Mouse (Mus musculus) cerebellum, adult (tissue): ENCODE measurements around the gene Mtmr14.

ENCODE experiments used
- ATAC-seq: cut with Nextera tagmentation; 2 replicates; pipeline ENCODE4 v1.9.2; 2017; ENCODE audit warnings: mild to moderate bottlenecking, moderate library complexity, mixed read lengths; ENCODE audit not compliant: insufficient number of reproducible peaks, low FRiP score, low TSS enrichment

Mtmr14 gene

DNA sequence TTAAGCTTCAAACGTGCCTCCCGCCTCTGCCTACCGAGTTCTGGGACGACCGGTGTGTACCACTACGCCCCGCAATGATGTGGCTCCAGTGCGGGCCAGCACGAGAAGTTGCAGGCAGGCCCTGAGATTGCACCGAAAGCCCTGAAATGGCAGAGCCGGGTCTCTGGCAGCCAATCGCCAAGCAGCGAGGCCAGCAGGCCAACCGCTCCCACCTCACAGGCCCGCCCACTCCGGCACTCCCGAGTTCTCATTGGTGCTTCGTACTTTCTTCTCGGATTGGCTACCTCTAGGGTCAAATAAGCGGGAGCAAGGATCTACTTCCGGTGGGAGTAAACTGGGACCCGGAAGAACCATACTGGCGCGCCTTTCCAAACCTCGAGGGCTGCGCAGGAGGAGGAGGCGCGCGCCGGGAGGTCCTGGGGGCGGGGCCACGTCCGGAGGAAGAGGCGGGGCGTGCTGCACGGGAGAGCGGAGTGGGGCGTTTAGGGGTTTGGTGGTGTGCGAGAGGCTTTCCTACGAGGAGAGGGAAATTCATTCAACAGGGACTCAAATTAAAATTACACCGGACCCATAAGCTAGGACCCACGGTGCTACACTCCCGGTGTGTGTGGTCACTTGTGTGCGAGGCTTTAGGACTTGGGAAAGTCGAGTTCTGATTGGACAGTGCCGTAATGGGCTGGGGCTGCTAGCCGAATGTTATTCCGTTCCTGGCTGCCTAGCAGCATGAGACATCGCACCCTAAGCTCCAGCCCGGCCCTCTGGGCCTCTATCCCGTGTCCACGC, 89.1 kb downstream of the Mtmr14 start, which contains the start of gene Ogg1:
TSS of gene Ogg1 (plus strand) at position 440 of the 783 bp plus-strand sequence.
- ATAC-seq: peak; percentile 99

DNA sequence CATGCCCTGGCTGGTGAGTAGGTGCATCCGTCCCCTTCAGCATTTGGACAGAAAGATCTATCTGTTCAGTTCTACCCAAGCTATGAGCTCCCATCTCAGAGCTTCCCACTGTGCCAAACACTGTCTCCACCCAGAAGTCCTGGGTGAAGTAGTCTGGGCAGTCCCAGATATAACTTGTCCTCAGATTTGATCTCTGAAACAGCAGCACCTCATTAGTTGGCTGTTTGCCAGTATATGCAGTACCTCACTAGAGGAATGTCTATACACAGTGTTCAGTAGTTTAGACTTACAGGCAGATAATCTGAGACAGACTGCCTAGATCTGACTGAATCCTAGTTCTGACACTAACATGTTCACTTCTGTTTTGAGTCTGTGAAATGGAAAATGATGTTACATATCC, 91.8 kb downstream of the Mtmr14 start:
- no peak for ATAC-seq

DNA sequence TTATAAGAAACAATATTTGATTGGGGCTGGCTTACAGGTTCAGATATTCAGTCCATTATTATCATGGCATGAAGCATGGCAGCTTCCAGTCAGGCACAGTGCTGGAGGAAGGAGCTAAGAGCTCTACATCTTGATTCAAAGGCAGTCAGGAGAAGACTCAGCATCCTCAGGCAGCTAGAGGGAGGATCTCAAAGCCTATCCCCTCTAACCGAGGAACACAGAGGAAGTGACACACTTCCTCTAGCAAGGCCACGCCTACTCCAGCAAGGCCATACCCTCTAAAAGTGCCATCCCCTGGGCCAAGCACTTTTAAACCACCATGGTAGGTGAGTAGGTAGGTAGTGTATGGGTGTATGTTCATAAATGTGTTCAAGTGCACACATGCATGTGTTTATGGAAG, 92.9 kb downstream of the Mtmr14 start:
- ATAC-seq: no peak
